Mouse (Mus musculus) testis, adult 2 months (tissue): Measurements from ENCODE around the gene Gm19345. TPM values are rescaled to one million over a fixed set of nuclear protein-coding genes. Genes with fewer than 3 reads are reported as not detected.

Experiments used
- H3K27ac ChIP-seq: fragments of 200-500 bp; 2 replicates; pipeline ENCODE4 v1.5.1; 2012; ENCODE audit warnings: low read depth, low read length; ENCODE audit not compliant: control insufficient read depth, insufficient read depth
- H3K27me3 ChIP-seq: fragments of 200-500 bp; 2 replicates; pipeline ENCODE4 v1.6.1; 2012; ENCODE audit warnings: mild to moderate bottlenecking, low read length, moderate library complexity; ENCODE audit not compliant: control insufficient read depth, insufficient read depth
- H3K36me3 ChIP-seq: fragments of 200-500 bp; 2 replicates; pipeline ENCODE4 v1.6.1; 2012; ENCODE audit warnings: mild to moderate bottlenecking, low read length; ENCODE audit not compliant: control insufficient read depth, insufficient read depth
- H3K4me1 ChIP-seq: fragments of 200-500 bp; 2 replicates; pipeline ENCODE4 v1.6.1; 2012; ENCODE audit warnings: low read length; ENCODE audit not compliant: control insufficient read depth, insufficient read depth
- H3K4me3 ChIP-seq: fragments of 200-500 bp; 2 replicates; pipeline ENCODE4 v1.5.1; 2012; ENCODE audit warnings: low read depth, mild to moderate bottlenecking, low read length, moderate library complexity, mixed read lengths; ENCODE audit not compliant: control insufficient read depth
- CTCF ChIP-seq: fragments of 200-500 bp; IDR thresholded peaks from 2 replicates; pipeline ENCODE4 v1.5.1; 2012; ENCODE audit warnings: low read depth, mild to moderate bottlenecking, inconsistent platforms, low read length, moderate library complexity; ENCODE audit not compliant: control insufficient read depth, insufficient read depth, insufficient replicate concordance
- POLR2A ChIP-seq: fragments of 200-500 bp; IDR thresholded peaks from 2 replicates; pipeline ENCODE4 v1.6.1; 2012; ENCODE audit warnings: low read depth, mild to moderate bottlenecking, inconsistent platforms, low read length, moderate library complexity; ENCODE audit not compliant: control insufficient read depth
- polyA plus RNA-seq: library from polyadenylated mRNA; depleted of rRNA; stranded (reverse); fragments of >200 nt; gene quantifications from 2 replicates; pipeline ENCODE4 v1.2.3, GENCODE M21; 2012; rRNA removed

Gm19345 gene
- polyA plus RNA-seq, 1 experiment, result 0.21 TPM

DNA sequence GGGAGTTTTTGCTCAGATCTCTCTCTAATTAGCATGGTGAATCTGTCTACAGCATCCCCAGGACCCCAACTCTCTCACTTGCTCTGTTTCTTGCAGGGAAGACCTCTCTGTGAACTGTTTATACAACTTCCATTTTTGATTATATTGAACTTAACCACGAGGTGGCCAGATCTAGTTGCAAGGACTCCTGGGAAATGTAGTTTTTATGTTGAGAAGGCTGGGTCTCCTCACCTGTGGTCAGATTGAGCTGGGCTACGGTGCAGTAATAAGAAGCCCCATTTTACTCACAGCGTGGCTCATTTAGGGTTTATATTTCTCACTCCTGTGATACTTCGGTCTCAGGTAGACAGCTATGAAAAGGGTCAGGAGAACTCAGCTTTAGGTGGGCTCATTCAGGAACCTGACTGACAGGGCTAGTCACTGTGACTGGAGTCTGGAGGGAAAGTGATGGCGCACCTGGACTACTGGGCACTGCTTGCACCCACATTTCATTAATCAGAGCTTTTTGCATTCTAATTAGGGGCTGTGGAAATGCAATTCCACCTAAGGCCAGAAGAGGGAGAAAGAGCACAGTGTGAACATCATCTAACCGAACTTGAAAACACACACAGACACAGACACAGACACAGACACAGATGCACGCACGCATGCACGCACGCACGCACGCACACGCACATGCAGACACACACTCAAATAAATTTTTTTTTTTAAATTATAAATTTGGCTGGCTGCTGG, 24.3 kb downstream of the Gm19345 start:
- Histone ChIP-seq H3K27me3 (no peaks in the 10 kb centered on the region), H3K4me1 (no peaks in the 10 kb centered on the region), H3K36me3 (no peaks in the 10 kb centered on the region), H3K27ac (no peak overlapping the region), H3K4me3 (no peak overlapping the region)
- TF ChIP-seq CTCF, result peak; percentile 18; the same call in 1 of the 2 replicates
- TF ChIP-seq POLR2A, result no peak

DNA sequence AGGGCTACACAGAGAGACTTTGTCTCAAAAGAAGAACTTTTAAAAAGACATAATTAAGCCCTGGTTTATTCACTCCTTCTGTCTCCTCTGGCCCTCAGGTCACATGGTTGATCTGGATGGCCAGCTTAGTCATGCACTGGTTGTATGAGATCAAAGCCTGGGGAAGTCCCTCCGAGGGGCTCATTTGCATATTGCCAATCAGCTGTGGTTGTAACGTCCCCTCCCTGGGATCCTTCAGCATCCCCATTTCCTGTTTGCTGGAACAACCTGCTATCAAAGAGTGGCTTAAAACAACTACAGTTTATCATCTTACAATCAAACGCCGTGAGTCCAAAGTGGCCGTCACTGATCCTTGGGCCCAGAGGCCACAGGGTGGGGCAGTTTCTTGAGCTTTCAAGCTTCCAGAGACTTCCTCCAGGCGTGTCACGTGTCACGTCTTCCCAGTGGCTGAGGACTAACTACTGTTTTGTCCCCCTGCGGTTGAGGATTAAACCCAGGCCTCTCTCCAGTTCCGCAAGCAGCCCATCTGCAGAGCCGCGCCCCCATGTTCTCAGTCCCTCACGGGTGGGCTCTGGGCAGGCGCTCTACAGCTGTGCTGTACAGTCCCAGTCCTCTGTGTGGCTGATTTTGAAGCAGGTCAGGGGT, 25.1 kb downstream of the Gm19345 start:
- Histone ChIP-seq H3K4me3 (no peak overlapping the region), H3K4me1 (no peaks in the 10 kb centered on the region), H3K36me3 (no peaks in the 10 kb centered on the region), H3K27me3 (no peaks in the 10 kb centered on the region), H3K27ac (no peak overlapping the region)
- TF ChIP-seq POLR2A (no peak), CTCF (no peak)

DNA sequence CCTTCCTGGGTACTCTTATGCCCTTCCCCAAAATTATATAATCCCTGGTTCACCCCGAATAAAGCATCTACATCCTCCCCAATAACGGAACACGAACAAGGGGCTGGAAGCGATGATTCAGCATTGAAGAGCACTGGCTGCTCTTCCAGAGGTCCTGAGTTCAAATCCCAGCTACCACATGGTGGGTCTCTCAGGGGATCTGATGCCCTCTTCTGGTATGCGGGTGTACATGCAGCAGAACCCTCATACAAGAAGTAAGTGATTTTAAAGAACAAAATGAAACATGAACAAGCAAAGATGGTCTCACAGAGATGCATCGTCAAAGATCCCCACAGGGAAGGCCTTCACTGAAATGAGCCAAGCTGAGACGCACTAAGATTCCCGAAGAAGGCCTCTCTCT, 29.0 kb downstream of the Gm19345 start:
- H3K4me1 ChIP-seq, result no peaks in the 10 kb centered on the region
- TF ChIP-seq POLR2A (no peak), CTCF (no peak)
- H3K27me3 ChIP-seq, result no peaks in the 10 kb centered on the region
- no peaks in the 10 kb centered on the region for H3K36me3 ChIP-seq
- no peak overlapping the region for H3K4me3 ChIP-seq
- H3K27ac ChIP-seq, result no peak overlapping the region

DNA sequence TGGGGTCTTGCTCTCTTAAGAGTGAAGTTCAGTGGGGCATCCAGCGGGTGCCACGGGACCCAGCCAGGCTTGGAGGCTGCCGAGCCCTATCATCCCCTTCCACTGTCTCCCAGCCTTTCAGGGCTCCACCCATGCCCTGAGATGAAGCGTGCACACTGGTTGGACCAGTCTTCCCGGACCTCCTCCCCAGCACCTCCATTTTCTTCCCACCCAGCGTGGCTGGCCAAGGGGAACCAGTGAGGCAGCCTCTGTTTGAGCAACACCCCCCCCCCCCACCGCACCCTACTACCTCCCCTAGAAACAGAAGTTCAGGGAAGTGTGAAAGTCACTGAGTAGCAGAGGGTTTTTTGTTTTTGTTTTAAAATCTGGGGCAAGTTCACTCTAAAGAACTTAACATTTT, 36.0 kb downstream of the Gm19345 start, which contains the start of gene Ceacam19:
Ceacam19 (minus strand) TSS at position 117 of the 400 bp plus-strand sequence.
- no peak within 1 kb of the TSS for H3K4me3 ChIP-seq
- H3K36me3 ChIP-seq, result no peaks in the 10 kb centered on the region
- no peaks in the 10 kb centered on the region for H3K27me3 ChIP-seq
- H3K4me1 ChIP-seq, result no peaks in the 10 kb centered on the region
- no peak within 1 kb of the TSS for H3K27ac ChIP-seq
- TF ChIP-seq CTCF, result no peak
- no peak for TF ChIP-seq POLR2A

DNA sequence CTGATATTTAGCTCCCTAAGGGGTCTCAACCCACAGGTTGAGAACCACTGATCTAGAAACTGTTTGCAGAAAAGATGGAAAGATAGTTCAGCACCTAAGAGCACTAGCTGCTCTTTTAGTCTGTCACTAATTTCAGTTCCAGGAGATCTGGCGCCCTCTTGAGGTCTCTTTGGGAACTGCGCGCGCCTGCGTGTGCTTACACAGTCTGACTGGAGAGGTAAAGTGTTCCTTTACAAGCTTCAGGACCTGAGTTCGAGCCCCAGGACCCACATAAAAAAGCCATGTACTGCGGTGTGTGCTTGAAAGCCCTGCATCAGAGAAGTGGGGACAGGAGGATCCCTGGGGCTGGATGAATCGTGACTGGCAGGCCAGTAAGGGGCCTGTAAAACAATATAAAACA, 38.1 kb downstream of the Gm19345 start:
- Histone ChIP-seq H3K4me1 (no peaks in the 10 kb centered on the region), H3K4me3 (no peak overlapping the region), H3K27me3 (no peaks in the 10 kb centered on the region), H3K36me3 (no peaks in the 10 kb centered on the region), H3K27ac (no peak overlapping the region)
- TF ChIP-seq POLR2A (no peak), CTCF (peak; percentile 94)

Other genes starting within 250 kb of the Gm19345 start
- gene Clasrp, start 247.5 kb upstream of the Gm19345 start, polyA plus RNA-seq, result 93.7 and 99.3 TPM in 2 replicates
- 4.1 and 5.1 TPM in 2 replicates for gene Relb, start 222.6 kb upstream of the Gm19345 start, polyA plus RNA-seq
- gene Clptm1, start 187.0 kb upstream of the Gm19345 start, polyA plus RNA-seq, result 81.1 and 85.6 TPM in 2 replicates
- 0.38 and 0.47 TPM in 2 replicates for gene Apoc2, start 174.1 kb upstream of the Gm19345 start, polyA plus RNA-seq
- not detected in 2 replicates for gene Gm44805, start 170.6 kb upstream of the Gm19345 start, polyA plus RNA-seq
- gene Apoc4, start 170.5 kb upstream of the Gm19345 start, polyA plus RNA-seq, result not detected in 2 replicates
- gene Apoc1, start 159.3 kb upstream of the Gm19345 start, polyA plus RNA-seq, result 17.3 and 21.1 TPM in 2 replicates
- gene Apoe, start 152.8 kb upstream of the Gm19345 start, polyA plus RNA-seq, result 122 and 180 TPM in 2 replicates
- 36.8 and 38.3 TPM in 2 replicates for gene Tomm40, start 136.6 kb upstream of the Gm19345 start, polyA plus RNA-seq
- 69.1 and 71.8 TPM in 2 replicates for gene Nectin2, start 101.5 kb upstream of the Gm19345 start, polyA plus RNA-seq
- gene Bcam, start 81.0 kb upstream of the Gm19345 start, polyA plus RNA-seq, result 4.5 and 7.5 TPM in 2 replicates
- gene Cblc, start 55.2 kb upstream of the Gm19345 start, polyA plus RNA-seq, result 0.82 TPM in 1 of 2 replicates, not detected in the other
- 4.4 and 5.9 TPM in 2 replicates for gene Bcl3, start 29.2 kb upstream of the Gm19345 start, polyA plus RNA-seq
- gene Ceacam16, start 9.3 kb downstream of the Gm19345 start, polyA plus RNA-seq, result 0.32 and 0.37 TPM in 2 replicates
- gene Ceacam19, start 36.0 kb downstream of the Gm19345 start, polyA plus RNA-seq, result not detected in 2 replicates
- gene Pvr, start 69.2 kb downstream of the Gm19345 start, polyA plus RNA-seq, result 5.5 and 6.1 TPM in 2 replicates
- gene Igsf23, start 98.8 kb downstream of the Gm19345 start, polyA plus RNA-seq, result 0.30 and 0.36 TPM in 2 replicates
- 1.6 and 1.7 TPM in 2 replicates for gene Ceacam20, start 113.4 kb downstream of the Gm19345 start, polyA plus RNA-seq
- 0.17 and 0.35 TPM in 2 replicates for gene Nlrp9b, start 139.5 kb downstream of the Gm19345 start, polyA plus RNA-seq
- not detected in 2 replicates for gene Vmn1r91, start 247.7 kb downstream of the Gm19345 start, polyA plus RNA-seq